Mouse (Mus musculus): ENCODE data around the gene Rnf208.

DNA sequence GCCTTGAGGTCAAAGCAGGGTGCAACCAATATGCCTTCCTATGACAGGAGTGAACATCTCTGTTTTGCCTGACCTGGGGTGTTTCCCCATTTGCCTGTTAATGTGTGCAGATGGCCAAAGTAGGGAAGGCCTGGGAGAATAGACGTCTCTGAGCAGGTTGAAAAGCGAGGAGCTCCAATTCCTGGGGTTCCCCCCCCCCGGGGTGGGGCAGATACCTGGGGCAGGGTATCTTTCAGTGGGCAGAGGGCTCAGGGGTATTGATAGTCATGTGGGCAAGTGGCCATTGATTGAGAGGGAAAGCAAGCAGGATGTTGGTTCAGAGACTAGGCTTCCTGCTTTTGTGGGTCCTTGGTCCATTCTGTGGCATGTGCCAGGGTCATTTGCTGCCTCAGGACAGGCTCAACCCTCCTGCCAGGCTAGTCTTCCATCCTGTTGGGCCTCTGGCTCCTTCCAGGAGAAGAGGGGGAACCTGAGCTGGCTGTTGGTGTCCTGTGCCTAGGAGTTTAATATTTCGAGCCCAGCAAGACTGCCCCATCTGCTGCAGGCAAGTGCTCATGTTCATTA, 25.8 kb downstream of the Rnf208 start:
- TF ChIP-seq POLR2A (IDR thresholded peaks at IDR 0.05; ENCODE audit: insufficient read length, low read depth) (no peak), MYOG (IDR thresholded peaks at IDR 0.05; ENCODE audit: control insufficient read depth in 1 of 3, insufficient read depth in 1 of 3, insufficient read length in 2 of 3, low read depth in 2 of 3) (no peak), POLR2AphosphoS2 (IDR thresholded peaks at IDR 0.05; ENCODE audit: insufficient read length, low read depth) (no peak), MAX (IDR thresholded peaks at IDR 0.05; ENCODE audit: low read depth) (no peak), SRF (IDR thresholded peaks at IDR 0.05; ENCODE audit: control insufficient read depth, insufficient read length, low read depth) (no peak), MYOD1 (IDR thresholded peaks at IDR 0.05; ENCODE audit: control insufficient read depth in 1 of 3, insufficient read length in 2 of 3, low read depth in 2 of 3) (no peak), TCF12 (IDR thresholded peaks at IDR 0.05; ENCODE audit: insufficient read depth, poor library complexity, severe bottlenecking) (no peak), E2F4 (IDR thresholded peaks at IDR 0.05; ENCODE audit: insufficient read depth) (no peak), CEBPB (IDR thresholded peaks at IDR 0.05; ENCODE audit: insufficient read depth, poor library complexity, severe bottlenecking) (no peak), USF1 (IDR thresholded peaks at IDR 0.05; ENCODE audit: low read depth) (no peak), REST (IDR thresholded peaks at IDR 0.05; ENCODE audit: insufficient read depth, insufficient read length) (no peak), TCF3 (IDR thresholded peaks at IDR 0.05; ENCODE audit: insufficient read length, low read depth) (no peak)

Measured in myocyte (in vitro differentiated cells).